24 mouse cellular contexts compared by ENCODE assay signal in the genomic region with DNA sequence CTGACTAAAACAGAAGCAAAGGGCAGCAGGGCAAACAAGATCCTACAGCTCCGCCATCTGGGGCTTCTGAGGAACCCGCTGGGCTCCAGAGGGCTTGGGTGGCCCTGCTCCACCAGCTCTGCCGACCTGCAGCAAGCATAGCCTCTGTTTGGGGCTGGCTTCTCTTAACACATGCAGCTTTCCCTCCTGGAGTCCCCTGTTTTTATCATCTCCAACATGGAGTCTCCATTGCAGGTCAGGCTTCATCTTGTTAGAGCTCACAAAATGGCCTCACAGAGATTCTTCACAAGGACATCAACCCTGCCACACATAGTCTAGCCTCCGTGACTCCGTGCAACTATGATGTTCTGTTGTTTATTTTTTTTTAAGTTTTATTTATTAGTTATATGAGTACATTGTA.
"Had no signal": no experiment of that assay in that cellular context is flagged by ENCODE, and none has a peak within 500 bp of the region (broad histone marks: within the 10 kb centered on the region; RNA-seq: fewer than 3 reads in every experiment).

No protein-coding gene starts in this region.

- H3K9me3 ChIP-seq: hindbrain, embryonic 13.5 days; hindbrain, embryonic 15.5 days; kidney, embryonic 15.5 days; limb, embryonic 13.5 days; limb, embryonic 15.5 days; liver, embryonic 12.5 days had no signal

- DNase-seq: gastrocnemius, postnatal 14 days; gastrocnemius, postnatal 36 days; heart, adult 18-20 months; heart, postnatal 14 days; heart, postnatal 36 days; kidney, adult 11 months; kidney, adult 2 months; kidney, adult 9 months; kidney, postnatal 14 days; kidney, postnatal 36 days; layer of hippocampus, adult 9-11 months; layer of hippocampus, postnatal 36 days; left cerebral cortex, postnatal 4 days had no signal

- H3K27me3 ChIP-seq: hindbrain, embryonic 15.5 days; kidney, embryonic 15.5 days; limb, embryonic 13.5 days; limb, embryonic 15.5 days had no signal

- H3K36me3 ChIP-seq: hindbrain, embryonic 13.5 days; hindbrain, embryonic 15.5 days; limb, embryonic 13.5 days; limb, embryonic 15.5 days; liver, embryonic 12.5 days had no signal

- ATAC-seq: hindbrain, postnatal 0 days; intestine, embryonic 16.5 days; liver, embryonic 12.5 days had no signal

- H3K4me2 ChIP-seq: heart, embryonic 11.5 days; hindbrain, embryonic 13.5 days; hindbrain, embryonic 15.5 days; kidney, embryonic 15.5 days; limb, embryonic 13.5 days; limb, embryonic 15.5 days; liver, embryonic 12.5 days had no signal

- H3K27ac ChIP-seq: hindbrain, embryonic 13.5 days; hindbrain, embryonic 15.5 days; hindbrain, postnatal 0 days; kidney, embryonic 15.5 days; kidney, postnatal 0 days; limb, embryonic 13.5 days; limb, embryonic 15.5 days; liver, embryonic 12.5 days; liver, embryonic 14.5 days had no signal

- H3K4me3 ChIP-seq: hindbrain, embryonic 13.5 days; hindbrain, embryonic 15.5 days; kidney, embryonic 15.5 days; limb, embryonic 13.5 days; limb, embryonic 15.5 days; liver, embryonic 12.5 days had no signal

- H3K9ac ChIP-seq: hindbrain, embryonic 13.5 days; hindbrain, embryonic 15.5 days; kidney, embryonic 15.5 days; limb, embryonic 13.5 days; limb, embryonic 15.5 days; liver, embryonic 12.5 days; liver, embryonic 14.5 days had no signal
